ENCODE assay signal across 19 mouse cellular contexts in genomic region chr11:82032136-82032535, GRCm38 (mm10). TPM values are rescaled to one million over a fixed set of nuclear protein-coding genes. Genes with fewer than 3 reads are reported as not detected.
DNase-seq lines count a peak whose midpoint lies in the region; ATAC-seq lines count a peak whose summit lies in the region.
"Had no signal": no experiment of that assay in that cellular context is flagged by ENCODE, and none has a peak within 500 bp of the region (broad histone marks: within the 10 kb centered on the region; RNA-seq: fewer than 3 reads in every experiment).

No protein-coding gene starts in this region.

- no peaks in the 10 kb centered on the region for H3K27me3 ChIP-seq in heart, embryonic 13.5 days (replicated peaks)
- H3K27me3 ChIP-seq in intestine, embryonic 16.5 days (replicated peaks; ENCODE audit: control insufficient read depth, insufficient read depth, low read length), result no peaks in the 10 kb centered on the region
- H3K27me3 ChIP-seq: forebrain, embryonic 12.5 days; hindbrain, embryonic 15.5 days; midbrain, embryonic 13.5 days; neural tube, embryonic 12.5 days had no signal

- no peak for ATAC-seq in heart, embryonic 13.5 days (ENCODE audit: extremely low read depth, insufficient number of reproducible peaks, low FRiP score, low TSS enrichment)
- ATAC-seq in intestine, embryonic 16.5 days, result no peak
- ATAC-seq in megakaryocyte progenitor cell, adult 5-6 weeks (replicated peaks; ENCODE audit: poor library complexity), result no peak
- ATAC-seq in frontal cortex, adult (ENCODE audit: low TSS enrichment), result no peak
- ATAC-seq: CD4-positive, CD25-positive, alpha-beta regulatory T cell, adult 4 months; midbrain, embryonic 13.5 days had no signal

- no peak overlapping the region for H3K4me3 ChIP-seq in heart, embryonic 13.5 days
- H3K4me3 ChIP-seq in intestine, embryonic 16.5 days (ENCODE audit: low read length), result no peak overlapping the region
- H3K4me3 ChIP-seq: forebrain, embryonic 12.5 days; hindbrain, embryonic 15.5 days; midbrain, embryonic 13.5 days; neural tube, embryonic 12.5 days had no signal

- DNase-seq in heart, postnatal 14 days, result no peak
- DNase-seq in kidney, postnatal 10 days, result peak; percentile 9
- DNase-seq in kidney, postnatal 4 days, result no peak
- peak; percentile 39 for DNase-seq in Muller cell, postnatal 12 days (ENCODE audit: inconsistent ontology term)
- DNase-seq: cerebellum, adult 8-10 months; spleen, adult 18-20 months had no signal

- peak overlapping the region; percentile 86 for H3K27ac ChIP-seq in heart, embryonic 13.5 days (replicated peaks)
- H3K27ac ChIP-seq in intestine, embryonic 16.5 days (ENCODE audit: low read length), result peak overlapping the region; percentile 82
- H3K27ac ChIP-seq: forebrain, embryonic 12.5 days; midbrain, embryonic 13.5 days; neural tube, embryonic 12.5 days had no signal

- no peak overlapping the region for H3K9ac ChIP-seq in heart, embryonic 13.5 days
- H3K9ac ChIP-seq in intestine, embryonic 16.5 days (ENCODE audit: low read depth, low read length), result no peak overlapping the region
- H3K9ac ChIP-seq: forebrain, embryonic 12.5 days; hindbrain, embryonic 15.5 days; midbrain, embryonic 13.5 days; neural tube, embryonic 12.5 days had no signal

- H3K9me3 ChIP-seq in heart, embryonic 13.5 days, result no peaks in the 10 kb centered on the region
- no peaks in the 10 kb centered on the region for H3K9me3 ChIP-seq in intestine, embryonic 16.5 days (ENCODE audit: control insufficient read depth, low read length)
- H3K9me3 ChIP-seq: forebrain, embryonic 12.5 days; hindbrain, embryonic 15.5 days; midbrain, embryonic 13.5 days; neural tube, embryonic 12.5 days had no signal

- no peaks in the 10 kb centered on the region for H3K36me3 ChIP-seq in heart, embryonic 13.5 days
- H3K36me3 ChIP-seq in intestine, embryonic 16.5 days (ENCODE audit: control insufficient read depth, insufficient read depth, low read length), result no peaks in the 10 kb centered on the region
- H3K36me3 ChIP-seq: forebrain, embryonic 12.5 days; hindbrain, embryonic 15.5 days; midbrain, embryonic 13.5 days; neural tube, embryonic 12.5 days had no signal

- intact Hi-C loops in heart, postnatal 14 days (cut with DNase I), result no loop called here

- H3K4me1 ChIP-seq in heart, embryonic 13.5 days, result peaks cover 43% of the 10 kb centered on the region
- H3K4me1 ChIP-seq in intestine, embryonic 16.5 days (ENCODE audit: control insufficient read depth, insufficient read depth, low read length), result peaks cover 21% of the 10 kb centered on the region
- H3K4me1 ChIP-seq: forebrain, embryonic 12.5 days; midbrain, embryonic 13.5 days; neural tube, embryonic 12.5 days had no signal

- no peak overlapping the region for H3K4me2 ChIP-seq in heart, embryonic 13.5 days
- no peak overlapping the region for H3K4me2 ChIP-seq in intestine, embryonic 16.5 days (ENCODE audit: low read depth, low read length)
- H3K4me2 ChIP-seq: forebrain, embryonic 12.5 days; hindbrain, embryonic 15.5 days; midbrain, embryonic 13.5 days; neural tube, embryonic 12.5 days had no signal

RNA-seq across cellular contexts. Expression of gene Ccl2, which starts 3.2 kb away (rescaled TPM):
- polyA plus RNA-seq in heart, embryonic 13.5 days (2015; fragmentation: Nextera tagmentation; extraction: Ambion mirVana), result 10.9 and 11.2 TPM in 2 replicates
- total RNA-seq in heart, postnatal 14 days (2021), result 1 to 10 TPM; 1.2 to 1.7 TPM
- polyA plus RNA-seq in intestine, embryonic 16.5 days (2015; fragmentation: Nextera tagmentation; extraction: Ambion mirVana), result 6.7 and 8.3 TPM in 2 replicates
- total RNA-seq in megakaryocyte progenitor cell, adult 5-6 weeks (2015), result 1.6 and 7.4 TPM in 2 replicates
- 1.1 and 2.5 TPM in 2 replicates for total RNA-seq in megakaryocyte progenitor cell, adult 5-6 weeks (2017)
- total RNA-seq: layer of hippocampus, adult 18-20 months; left cerebral cortex, postnatal 10 days had no signal
- polyA plus RNA-seq: CD4-positive, CD25-positive, alpha-beta regulatory T cell, adult 4 months had no signal

RNA-seq across cellular contexts. Expression of gene Gm17268, which starts 6.2 kb away (rescaled TPM):
- not detected in 2 replicates for polyA plus RNA-seq in heart, embryonic 13.5 days (2015; fragmentation: Nextera tagmentation; extraction: Ambion mirVana)
- total RNA-seq in heart, postnatal 14 days (2021), result not detected
- polyA plus RNA-seq in intestine, embryonic 16.5 days (2015; fragmentation: Nextera tagmentation; extraction: Ambion mirVana), result not detected in 2 replicates
- total RNA-seq in megakaryocyte progenitor cell, adult 5-6 weeks (2015), result not detected in 2 replicates
- total RNA-seq in megakaryocyte progenitor cell, adult 5-6 weeks (2017), result not detected in 2 replicates
- total RNA-seq: gastrocnemius, adult 18-20 months; layer of hippocampus, adult 18-20 months; left cerebral cortex, postnatal 10 days had no signal
- polyA plus RNA-seq: CD4-positive, CD25-positive, alpha-beta regulatory T cell, adult 4 months; forebrain, embryonic 12.5 days; hindbrain, embryonic 15.5 days; lung, postnatal 0 days; midbrain, embryonic 13.5 days; neural tube, embryonic 12.5 days had no signal

RNA-seq across cellular contexts. Expression of gene Ccl7, which starts 13.4 kb away (rescaled TPM):
- 4.6 and 4.8 TPM in 2 replicates for polyA plus RNA-seq in heart, embryonic 13.5 days (2015; fragmentation: Nextera tagmentation; extraction: Ambion mirVana)
- total RNA-seq in heart, postnatal 14 days (2021), result under 1 TPM; 0.39 to 0.48 TPM
- polyA plus RNA-seq in intestine, embryonic 16.5 days (2015; fragmentation: Nextera tagmentation; extraction: Ambion mirVana), result 3.0 and 3.1 TPM in 2 replicates
- total RNA-seq in megakaryocyte progenitor cell, adult 5-6 weeks (2015), result not detected in 2 replicates
- total RNA-seq in megakaryocyte progenitor cell, adult 5-6 weeks (2017), result not detected in 2 replicates
- total RNA-seq: layer of hippocampus, adult 18-20 months; left cerebral cortex, postnatal 10 days had no signal
- polyA plus RNA-seq: CD4-positive, CD25-positive, alpha-beta regulatory T cell, adult 4 months had no signal

RNA-seq across cellular contexts. Expression of gene Ccl11, which starts 25.5 kb away (rescaled TPM):
- polyA plus RNA-seq in heart, embryonic 13.5 days (2015; fragmentation: Nextera tagmentation; extraction: Ambion mirVana), result 1.1 and 1.6 TPM in 2 replicates
- total RNA-seq in heart, postnatal 14 days (2021), result under 1 TPM; 0.54 to 0.79 TPM
- 105 and 109 TPM in 2 replicates for polyA plus RNA-seq in intestine, embryonic 16.5 days (2015; fragmentation: Nextera tagmentation; extraction: Ambion mirVana)
- not detected in 2 replicates for total RNA-seq in megakaryocyte progenitor cell, adult 5-6 weeks (2015)
- total RNA-seq in megakaryocyte progenitor cell, adult 5-6 weeks (2017), result not detected in 2 replicates
- polyA plus RNA-seq: CD4-positive, CD25-positive, alpha-beta regulatory T cell, adult 4 months; forebrain, embryonic 12.5 days; midbrain, embryonic 13.5 days had no signal

Comparison
In these comparisons a context has a peak if more than half of its experiments do, and no peak if none do; other contexts are left out.
1. DNase-seq: peak in kidney, postnatal 10 days (single experiment) and Muller cell, postnatal 12 days (single experiment); none in heart, postnatal 14 days (0 of 2) and kidney, postnatal 4 days (0 of 2).